Mouse (Mus musculus) megakaryocyte, embryonic 14.5 days (primary cell): ENCODE data around the gene Vax1.

Experiments used
- FLI1 ChIP-seq: IDR thresholded peaks from 2 replicates; pipeline ENCODE4 v1.6.1; 2012; ENCODE audit warnings: low read length, inconsistent platforms, mixed read lengths
- GATA1 ChIP-seq: IDR thresholded peaks from 3 replicates; pipeline ENCODE4 v1.6.1; 2012; ENCODE audit warnings: mixed read lengths, low read length, inconsistent platforms, borderline replicate concordance

DNA sequence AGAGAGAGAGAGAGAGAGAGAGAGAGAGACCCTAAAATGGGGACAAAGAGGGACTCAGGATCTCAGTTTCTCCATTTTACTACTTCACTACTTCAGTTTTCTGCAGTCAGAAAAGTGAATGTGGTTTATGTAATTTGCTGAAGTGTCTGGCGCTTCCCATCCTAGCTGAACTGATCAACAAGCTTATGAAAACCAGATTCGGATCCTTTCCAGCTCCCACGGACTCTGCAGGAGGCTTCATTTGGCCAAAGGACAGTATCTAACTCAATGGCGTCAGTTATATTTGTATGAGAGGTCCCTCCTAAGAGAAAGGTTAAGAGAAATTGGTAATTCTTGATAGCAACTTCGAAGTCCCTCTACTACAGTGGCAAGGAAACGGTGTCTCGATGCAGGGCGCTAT lies 34.5 kb downstream of the Vax1 start:
- TF ChIP-seq GATA1 = no peak
- TF ChIP-seq FLI1 = no peak
